Mouse (Mus musculus) WW6 (cell line): ENCODE measurements around the gene Rs1.
"Not testable (repeated sequence)": the region's sequence is repeated elsewhere in the genome, so short reads cannot be mapped to it uniquely, and the experiment has no call there.

Experiments
- DNase-seq: peaks from one replicate; pipeline ENCODE4 v3.0.0-alpha.2; 2013; ENCODE audit warnings: low read depth, low spot score

Gene Rs1

GRCm38 (mm10) chrX:160767713-160768112 lies at the start of gene Rs1:
Rs1 (plus strand) TSS chrX:160768013.
- no peak for DNase-seq

DNA sequence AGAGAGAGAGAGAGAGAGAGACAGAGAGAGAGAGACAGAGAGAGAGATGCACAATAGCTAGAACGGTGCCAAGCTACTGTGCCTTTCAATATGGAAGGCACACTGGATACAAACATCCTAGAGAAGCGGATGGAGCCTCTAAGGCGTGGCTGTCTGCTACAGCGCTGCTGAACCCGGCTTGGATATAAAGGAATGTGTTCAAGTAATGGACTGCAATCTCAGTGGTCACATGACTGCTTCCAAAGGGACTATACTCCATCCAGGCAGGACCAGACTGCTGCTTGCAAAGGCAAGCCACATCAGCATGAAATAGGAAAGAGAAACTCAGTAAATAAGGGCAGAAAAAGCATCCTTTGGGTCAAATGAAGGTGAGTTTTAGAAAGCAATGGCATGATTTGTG lies 32.2 kb upstream of the Rs1 start, which contains the start of gene Ppef1:
Gene Ppef1, minus strand, starts transcription at position 116 of the 400 bp plus-strand sequence.
- DNase-seq: no peak

- no peak for DNase-seq
Measured at GRCm38 (mm10) chrX:160745399-160745798, 22.4 kb upstream of the Rs1 start.

DNA sequence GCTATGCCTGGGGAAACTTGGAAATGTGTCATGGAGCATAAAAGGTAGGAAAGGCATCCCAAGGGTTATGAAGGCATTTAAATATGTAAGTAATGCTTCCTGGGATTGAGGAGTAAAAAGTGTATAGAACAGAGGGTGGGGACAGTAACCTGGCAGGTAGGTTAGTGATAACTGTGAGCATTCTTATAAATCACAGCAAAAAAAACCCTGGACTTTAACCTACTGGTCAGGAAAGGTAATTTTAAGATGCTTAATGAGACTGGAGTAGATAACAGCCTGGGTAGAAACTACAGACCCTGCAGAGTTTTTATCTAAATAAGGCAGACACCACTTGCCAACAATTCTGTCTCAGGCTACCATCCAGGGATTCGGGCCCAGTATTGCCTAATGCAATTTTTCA lies 19.2 kb upstream of the Rs1 start:
- DNase-seq: no peak

GRCm38 (mm10) chrX:160750808-160751207 lies 17.0 kb upstream of the Rs1 start:
- DNase-seq: no peak

DNA sequence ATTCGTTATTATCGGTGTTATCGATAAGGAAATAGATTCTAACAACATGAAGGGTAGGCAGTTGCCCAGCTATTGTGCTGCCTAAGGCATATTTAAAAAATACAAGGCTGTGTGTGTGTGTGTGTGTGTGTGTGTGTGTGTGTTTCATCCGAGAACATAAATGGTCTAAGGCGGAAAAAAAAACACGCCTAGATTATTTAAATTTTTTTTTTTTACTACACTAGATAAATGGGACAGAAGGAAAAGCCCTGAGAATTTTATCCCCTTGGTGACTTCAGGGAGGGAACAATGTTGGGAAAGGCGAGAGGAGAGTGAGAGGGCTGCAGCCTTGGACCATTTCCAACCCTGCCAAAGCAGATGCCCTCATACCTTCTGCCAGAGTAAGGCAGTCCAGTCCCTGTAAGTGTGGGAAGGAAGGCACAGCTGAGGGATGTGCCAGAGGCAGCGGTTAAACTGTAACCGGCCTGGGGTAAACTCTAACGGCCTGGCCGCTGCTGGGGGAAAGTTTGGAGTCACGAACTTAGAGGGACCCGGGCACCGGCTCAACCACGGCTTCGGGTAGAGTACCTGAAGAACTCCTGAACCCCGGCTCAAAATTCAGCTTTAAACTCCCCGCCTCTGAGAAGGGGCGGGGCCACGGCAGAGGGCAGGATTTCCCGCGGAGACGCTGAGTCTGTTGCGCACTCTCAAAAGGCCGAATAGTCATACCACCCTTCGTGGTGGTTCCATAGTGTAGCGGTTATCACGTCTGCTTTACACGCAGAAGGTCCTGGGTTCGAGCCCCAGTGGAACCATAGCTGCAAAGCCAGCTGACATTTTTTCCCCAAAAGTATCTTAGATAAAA lies 2.2 kb upstream of the Rs1 start:
- peak; percentile 38 for DNase-seq

GRCm38 (mm10) chrX:160766233-160766616 lies 1.6 kb upstream of the Rs1 start:
- no peak for DNase-seq

DNA sequence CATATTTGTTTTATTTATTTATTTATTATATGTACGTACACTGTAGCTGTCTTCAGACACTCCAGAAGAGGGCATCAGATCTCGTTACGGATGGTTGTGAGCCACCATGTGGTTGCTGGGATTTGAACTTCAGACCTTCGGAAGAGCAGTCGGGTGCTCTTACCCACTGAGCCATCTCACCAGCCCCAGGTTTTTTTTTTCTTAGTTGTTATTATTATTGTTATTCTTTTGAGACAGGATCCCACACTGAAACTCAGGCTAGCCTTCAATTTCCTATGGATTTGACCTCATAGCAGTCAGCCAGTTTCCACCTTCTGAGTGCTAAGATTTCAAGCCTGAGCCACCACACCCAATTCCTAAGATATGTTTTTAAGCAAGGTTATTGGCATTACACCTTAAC lies 1.8 kb downstream of the Rs1 start:
- not testable (repeated sequence) for DNase-seq

DNA sequence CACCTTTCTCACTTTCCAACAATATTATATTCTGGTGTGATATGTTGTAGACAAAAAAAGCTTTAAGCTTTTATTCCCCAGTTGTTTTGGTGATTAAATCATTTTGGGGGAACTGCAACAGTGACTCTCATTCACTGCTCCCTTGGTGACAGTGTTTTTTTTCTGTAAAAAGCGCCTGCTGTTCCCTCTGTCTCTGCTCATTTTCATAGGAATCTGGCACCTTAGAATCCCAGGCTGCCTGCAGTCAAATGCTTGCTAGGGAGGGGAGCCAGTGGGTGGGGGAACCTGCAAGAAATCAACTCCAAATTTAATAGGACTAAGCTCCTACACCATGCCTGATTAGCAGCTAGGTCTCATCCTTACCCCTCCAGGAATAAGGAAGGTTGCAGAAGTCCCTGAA lies 5.2 kb downstream of the Rs1 start:
- DNase-seq: no peak

- DNase-seq: no peak
Measured at GRCm38 (mm10) chrX:160782276-160782675, 14.5 kb downstream of the Rs1 start.

DNA sequence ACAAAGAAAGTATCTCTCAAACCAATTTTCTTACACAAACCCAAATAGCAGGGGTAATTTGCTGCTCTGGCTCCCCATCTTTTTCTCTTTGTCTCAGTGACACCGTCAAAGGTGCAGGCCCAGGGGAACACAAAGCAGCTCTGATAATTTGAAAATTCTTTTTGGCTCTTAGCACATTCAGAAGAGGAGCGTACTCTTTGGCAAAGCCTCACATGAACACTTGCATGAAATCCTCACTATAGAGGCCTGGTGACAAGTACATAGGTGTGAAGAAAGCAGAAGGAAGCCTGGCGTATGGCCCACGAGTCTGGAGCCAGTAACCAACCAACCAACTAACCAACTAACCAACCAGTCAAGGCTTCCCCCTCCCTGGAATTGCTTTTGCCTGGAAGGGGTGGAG lies 27.1 kb downstream of the Rs1 start:
- DNase-seq: no peak

GRCm38 (mm10) chrX:160804409-160805150 lies 36.8 kb downstream of the Rs1 start:
- DNase-seq: no peak

GRCm38 (mm10) chrX:160808226-160808625 lies 40.4 kb downstream of the Rs1 start:
- no peak for DNase-seq
